In genomic region chr4:123342091-123342641, GRCm38 (mm10) we compare ENCODE assay signal across 8 mouse cellular contexts. TPM values are rescaled to one million over a fixed set of nuclear protein-coding genes. Genes with fewer than 3 reads are reported as not detected.
A peak's percentile ranks its signal among the peaks of the same experiment; 100 is the strongest.
DNase-seq lines count a peak whose midpoint lies in the region; ATAC-seq and TF ChIP-seq lines count a peak whose summit lies in the region.

No protein-coding gene starts in this region.

- H3K4me3 ChIP-seq in lung, adult 2 months (replicated peaks; ENCODE audit: extremely low read depth, low read depth, low read length): peak overlapping the region; percentile 74
- peak overlapping the region; percentile 54 for H3K4me3 ChIP-seq in embryonic facial prominence, embryonic 15.5 days (replicated peaks)
- H3K4me3 ChIP-seq in limb, embryonic 11.5 days (ENCODE audit: low read depth, low read length): peak overlapping the region; percentile 41
- peak overlapping the region; percentile 40 for H3K4me3 ChIP-seq in neural tube, embryonic 14.5 days (ENCODE audit: low read depth, low read length)

- no peaks in the 10 kb centered on the region for H3K36me3 ChIP-seq in embryonic facial prominence, embryonic 15.5 days
- no peaks in the 10 kb centered on the region for H3K36me3 ChIP-seq in limb, embryonic 11.5 days (ENCODE audit: control insufficient read depth, insufficient read depth, low read length)
- peaks cover 2% of the 10 kb centered on the region; the same call in 1 of the 2 replicates for H3K36me3 ChIP-seq in neural tube, embryonic 14.5 days (ENCODE audit: control insufficient read depth, insufficient read depth, low read length)

- no peaks in the 10 kb centered on the region for H3K9me3 ChIP-seq in embryonic facial prominence, embryonic 15.5 days (replicated peaks)
- H3K9me3 ChIP-seq in limb, embryonic 11.5 days (ENCODE audit: control insufficient read depth, low read length): no peaks in the 10 kb centered on the region
- H3K9me3 ChIP-seq in neural tube, embryonic 14.5 days (ENCODE audit: control insufficient read depth, low read length): no peaks in the 10 kb centered on the region

- no peak for DNase-seq in lung, adult 2 months
- DNase-seq in lung, postnatal 14 days: no peak
- peak; percentile 38 for DNase-seq in limb, embryonic 11.5 days (ENCODE audit: low spot score)
- DNase-seq in cerebellum, adult 11-12 months: no peak
- no peak for DNase-seq in kidney, postnatal 10 days
- DNase-seq in right cerebral cortex, adult 2 months (ENCODE audit: low spot score in 2 of 2): no peak

- TF ChIP-seq POLR2A in lung, adult 2 months (IDR thresholded peaks at IDR 0.05; ENCODE audit: borderline replicate concordance, extremely low read depth, low read depth, low read length): no peak

- peaks cover 41% of the 10 kb centered on the region for H3K27me3 ChIP-seq in embryonic facial prominence, embryonic 15.5 days
- peaks cover 39% of the 10 kb centered on the region for H3K27me3 ChIP-seq in limb, embryonic 11.5 days (ENCODE audit: control insufficient read depth, insufficient read depth, low read length)
- H3K27me3 ChIP-seq in neural tube, embryonic 14.5 days (ENCODE audit: control insufficient read depth, insufficient read depth, low read length): peaks cover 30% of the 10 kb centered on the region

- peaks cover 2% of the 10 kb centered on the region; the same call in 1 of the 2 replicates for H3K4me1 ChIP-seq in lung, adult 2 months (ENCODE audit: control insufficient read depth, insufficient read depth, low read length)
- H3K4me1 ChIP-seq in embryonic facial prominence, embryonic 15.5 days: peaks cover 16% of the 10 kb centered on the region
- peaks cover 4% of the 10 kb centered on the region; the same call in 1 of the 2 replicates for H3K4me1 ChIP-seq in limb, embryonic 11.5 days (ENCODE audit: control insufficient read depth, insufficient read depth, low read length)
- H3K4me1 ChIP-seq in neural tube, embryonic 14.5 days (ENCODE audit: control insufficient read depth, insufficient read depth, low read length): peaks cover 12% of the 10 kb centered on the region; the same call in 1 of the 2 replicates

- 3% methylated on average over 43 of the region's 43 CpGs for WGBS in lung, adult 2 months
- 2% methylated on average over 43 of the region's 43 CpGs for WGBS in embryonic facial prominence, embryonic 15.5 days
- 3% methylated on average over 43 of the region's 43 CpGs for WGBS in limb, embryonic 11.5 days
- WGBS in neural tube, embryonic 14.5 days: 2% methylated on average over 34 of the region's 43 CpGs

- no peak overlapping the region for H3K9ac ChIP-seq in embryonic facial prominence, embryonic 15.5 days
- H3K9ac ChIP-seq in limb, embryonic 11.5 days (ENCODE audit: low read length): no peak overlapping the region
- peak overlapping the region; percentile 22; the same call in 1 of the 2 replicates for H3K9ac ChIP-seq in neural tube, embryonic 14.5 days (replicated peaks; ENCODE audit: low read depth, low read length)

- TF ChIP-seq CTCF in lung, adult 2 months (IDR thresholded peaks at IDR 0.05; ENCODE audit: insufficient read depth, low read length): no peak

- no peak overlapping the region for H3K27ac ChIP-seq in embryonic facial prominence, embryonic 15.5 days (replicated peaks)
- H3K27ac ChIP-seq in limb, embryonic 11.5 days (replicated peaks; ENCODE audit: low read depth, low read length): no peak overlapping the region
- H3K27ac ChIP-seq in neural tube, embryonic 14.5 days (ENCODE audit: low read depth, low read length): no peak overlapping the region

- peak; percentile 16; the same call in 1 of the 2 replicates for ATAC-seq in embryonic facial prominence, embryonic 15.5 days (ENCODE audit: insufficient number of reproducible peaks, low FRiP score, low TSS enrichment, low read depth)
- peak; percentile 33 for ATAC-seq in limb, embryonic 11.5 days (ENCODE audit: insufficient number of reproducible peaks, low FRiP score, low TSS enrichment, low read depth)
- peak; percentile 39 for ATAC-seq in neural tube, embryonic 14.5 days (ENCODE audit: low read depth)

- H3K4me2 ChIP-seq in embryonic facial prominence, embryonic 15.5 days (replicated peaks): peak overlapping the region; percentile 90
- peak overlapping the region; percentile 76 for H3K4me2 ChIP-seq in limb, embryonic 11.5 days (ENCODE audit: low read depth, severe bottlenecking)
- peak overlapping the region; percentile 71 for H3K4me2 ChIP-seq in neural tube, embryonic 14.5 days (ENCODE audit: low read depth, low read length)

RNA-seq across cellular contexts. Expression of gene Bmp8a, which starts 0.9 kb away (rescaled TPM):
- polyA plus RNA-seq in lung, adult 2 months (2012; rRNA removed): 0.27 and 0.55 TPM in 2 replicates
- polyA plus RNA-seq in embryonic facial prominence, embryonic 15.5 days (2015; fragmentation: Nextera tagmentation; extraction: Ambion mirVana): 5.8 and 5.9 TPM in 2 replicates
- 0.24 and 0.31 TPM in 2 replicates for polyA plus RNA-seq in limb, embryonic 11.5 days (2014; fragmentation: Nextera tagmentation; extraction: Ambion mirVana)
- polyA plus RNA-seq in neural tube, embryonic 14.5 days (2014; fragmentation: Nextera tagmentation; extraction: Ambion mirVana): 0.35 and 0.37 TPM in 2 replicates

RNA-seq across cellular contexts. Expression of gene Oxct2a, which starts 18.7 kb away (rescaled TPM):
- not detected in 2 replicates for polyA plus RNA-seq in lung, adult 2 months (2012; rRNA removed)
- polyA plus RNA-seq in embryonic facial prominence, embryonic 15.5 days (2015; fragmentation: Nextera tagmentation; extraction: Ambion mirVana): 0.14 and 0.21 TPM in 2 replicates
- not detected in 2 replicates for polyA plus RNA-seq in limb, embryonic 11.5 days (2014; fragmentation: Nextera tagmentation; extraction: Ambion mirVana)
- not detected in 2 replicates for polyA plus RNA-seq in neural tube, embryonic 14.5 days (2014; fragmentation: Nextera tagmentation; extraction: Ambion mirVana)
